Mouse (Mus musculus): ENCODE results near the gene Frk. TPM values are rescaled to one million over a fixed set of nuclear protein-coding genes. Genes with fewer than 3 reads are reported as not detected.
"Not testable (repeated sequence)": the region's sequence is repeated elsewhere in the genome, so short reads cannot be mapped to it uniquely, and the experiment has no call there.

Frk gene
- polyA plus RNA-seq, 1 experiment, result 8.5 TPM

- DNase-seq (ENCODE audit: low read depth, low spot score), result no peak
- 28% methylated on average over 1 of the region's 1 CpGs for WGBS
Observed at GRCm38 (mm10) chr10:34563518-34564176, 80.4 kb downstream of the Frk start.

- DNase-seq (ENCODE audit: low read depth, low spot score), result no peak
Observed at GRCm38 (mm10) chr10:34615474-34615873, 132.3 kb downstream of the Frk start.

- 50% methylated on average over 2 of the region's 2 CpGs for WGBS
- DNase-seq (ENCODE audit: low read depth, low spot score), result no peak
Observed at GRCm38 (mm10) chr10:34617216-34617615, 134.0 kb downstream of the Frk start.

GRCm38 (mm10) chr10:34618490-34618889, 135.3 kb downstream of the Frk start:
- 25% methylated on average over 3 of the region's 3 CpGs for WGBS
- no peak for DNase-seq (ENCODE audit: low read depth, low spot score)

GRCm38 (mm10) chr10:34620540-34620939, 137.3 kb downstream of the Frk start:
- WGBS, result 87% methylated on average over 8 of the region's 8 CpGs
- DNase-seq (ENCODE audit: low read depth, low spot score), result not testable (repeated sequence)

- no peak for DNase-seq (ENCODE audit: low read depth, low spot score)
- WGBS, result 76% methylated on average over 1 of the region's 1 CpGs
Observed at GRCm38 (mm10) chr10:34638245-34638644, 155.0 kb downstream of the Frk start.

Other genes starting within 250 kb of the Frk start
- 15.6 and 19.0 TPM in 2 replicates for gene Tspyl1, start 201.2 kb upstream of the Frk start, polyA plus RNA-seq (2012; rRNA removed)
- 3.5 and 3.8 TPM in 2 replicates for gene Tspyl4, start 186.0 kb upstream of the Frk start, polyA plus RNA-seq (2012; rRNA removed)
- not detected in 2 replicates for gene Col10a1, start 93.4 kb upstream of the Frk start, polyA plus RNA-seq (2012; rRNA removed)
- 3.4 and 6.8 TPM in 2 replicates for gene Nt5dc1, start 64.8 kb upstream of the Frk start, polyA plus RNA-seq (2012; rRNA removed)

Measured in large intestine, adult 2 months (tissue).